8 mouse cellular contexts compared by ENCODE assay signal in genomic region chr1:79439609-79440308, GRCm38 (mm10). TPM values are rescaled to one million over a fixed set of nuclear protein-coding genes. Genes with fewer than 3 reads are reported as not detected.
DNase-seq lines count a peak whose midpoint lies in the region; ATAC-seq and TF ChIP-seq lines count a peak whose summit lies in the region.

Gene Scg2, minus strand, starts transcription at chr1:79440120.

- peak; percentile 96 for ATAC-seq in hindbrain, embryonic 14.5 days (ENCODE audit: low FRiP score)
- ATAC-seq in lung, postnatal 0 days = peak; percentile 91

- peaks cover 15% of the 10 kb centered on the region; the same call in 1 of the 2 replicates for H3K36me3 ChIP-seq in hindbrain, embryonic 14.5 days (replicated peaks; ENCODE audit: control insufficient read depth, insufficient read depth)
- H3K36me3 ChIP-seq in lung, postnatal 0 days (ENCODE audit: insufficient read depth, low read length) = no peaks in the 10 kb centered on the region

- WGBS in hindbrain, embryonic 14.5 days = 11% methylated on average over 22 of the region's 22 CpGs
- WGBS in lung, postnatal 0 days = 16% methylated on average over 22 of the region's 22 CpGs

- no peaks in the 10 kb centered on the region for H3K27me3 ChIP-seq in hindbrain, embryonic 14.5 days (ENCODE audit: control insufficient read depth, insufficient read depth, low read length)
- no peaks in the 10 kb centered on the region for H3K27me3 ChIP-seq in lung, postnatal 0 days (replicated peaks; ENCODE audit: insufficient read depth, low read length)

- TF ChIP-seq CTCF in lung, postnatal 0 days (IDR thresholded peaks at IDR 0.05) = peak; percentile 26

- H3K27ac ChIP-seq in hindbrain, embryonic 14.5 days = peak within 1 kb of the TSS; percentile 49
- no peak within 1 kb of the TSS for H3K27ac ChIP-seq in lung, postnatal 0 days (ENCODE audit: low read length)

- peak; percentile 87 for DNase-seq in ZHBTc4 (ENCODE audit: low read depth, low spot score)
- peak; percentile 92 to 93 for DNase-seq in cerebellum, postnatal 14 days
- peak; percentile 70 to 73 for DNase-seq in frontal cortex, postnatal 25 days (ENCODE audit: low spot score in 2 of 2)
- DNase-seq in hindbrain, embryonic 14.5 days (ENCODE audit: low spot score) = peak; percentile 91
- peak; percentile 84 for DNase-seq in layer of hippocampus, adult 9-11 months
- DNase-seq in lung, postnatal 0 days (ENCODE audit: low spot score) = peak; percentile 89
- peak; percentile 92 for DNase-seq in retina, embryonic 14.5 days (ENCODE audit: low spot score)
- peak; percentile 69 for DNase-seq in yolk sac, embryonic 10.5 days (ENCODE audit: low spot score)

- peak within 1 kb of the TSS; percentile 33 for H3K4me3 ChIP-seq in hindbrain, embryonic 14.5 days (replicated peaks; ENCODE audit: low read length)
- no peak within 1 kb of the TSS for H3K4me3 ChIP-seq in lung, postnatal 0 days (ENCODE audit: low read depth, low read length)

- H3K9me3 ChIP-seq in hindbrain, embryonic 14.5 days (ENCODE audit: control insufficient read depth, low read length) = no peaks in the 10 kb centered on the region
- no peaks in the 10 kb centered on the region for H3K9me3 ChIP-seq in lung, postnatal 0 days (ENCODE audit: low read length)

- no peak for TF ChIP-seq EP300 in lung, postnatal 0 days (IDR thresholded peaks at IDR 0.05)

- H3K9ac ChIP-seq in hindbrain, embryonic 14.5 days = peak within 1 kb of the TSS; percentile 51
- no peak within 1 kb of the TSS for H3K9ac ChIP-seq in lung, postnatal 0 days (replicated peaks; ENCODE audit: low read depth)

- H3K4me2 ChIP-seq in hindbrain, embryonic 14.5 days (replicated peaks) = peak within 1 kb of the TSS; percentile 47
- no peak within 1 kb of the TSS for H3K4me2 ChIP-seq in lung, postnatal 0 days (replicated peaks; ENCODE audit: low read depth, low read length)

- no peaks in the 10 kb centered on the region for H3K4me1 ChIP-seq in hindbrain, embryonic 14.5 days (replicated peaks; ENCODE audit: control insufficient read depth, insufficient read depth, low read length)
- H3K4me1 ChIP-seq in lung, postnatal 0 days (ENCODE audit: insufficient read depth, low read depth, low read length) = no peaks in the 10 kb centered on the region

RNA-seq across cellular contexts. Expression of gene Scg2, which starts in this region (rescaled TPM):
- polyA plus RNA-seq in hindbrain, embryonic 14.5 days (2014; fragmentation: Nextera tagmentation; extraction: Ambion mirVana) = 158 and 200 TPM in 2 replicates
- polyA plus RNA-seq in lung, postnatal 0 days (2015; fragmentation: Nextera tagmentation; extraction: Ambion mirVana) = 0.55 and 0.88 TPM in 2 replicates

Comparison
In these comparisons a context has a peak if more than half of its experiments do, and no peak if none do; other contexts are left out.
1. RNA of gene Scg2 (polyA plus RNA-seq): 158 to 200 TPM in hindbrain, embryonic 14.5 days; 0.55 to 0.88 TPM in lung, postnatal 0 days; every median in the first group is over 10 times any median in the second.
2. Peak in DNase-seq and ATAC-seq in lung, postnatal 0 days; RNA of the gene not detected or under 1 TPM.
3. Peak in every context shown above with its lines, with median percentiles within 50 percentile points of each other: DNase-seq.